Mouse (Mus musculus): ENCODE measurements around the gene H2-T22.

DNA sequence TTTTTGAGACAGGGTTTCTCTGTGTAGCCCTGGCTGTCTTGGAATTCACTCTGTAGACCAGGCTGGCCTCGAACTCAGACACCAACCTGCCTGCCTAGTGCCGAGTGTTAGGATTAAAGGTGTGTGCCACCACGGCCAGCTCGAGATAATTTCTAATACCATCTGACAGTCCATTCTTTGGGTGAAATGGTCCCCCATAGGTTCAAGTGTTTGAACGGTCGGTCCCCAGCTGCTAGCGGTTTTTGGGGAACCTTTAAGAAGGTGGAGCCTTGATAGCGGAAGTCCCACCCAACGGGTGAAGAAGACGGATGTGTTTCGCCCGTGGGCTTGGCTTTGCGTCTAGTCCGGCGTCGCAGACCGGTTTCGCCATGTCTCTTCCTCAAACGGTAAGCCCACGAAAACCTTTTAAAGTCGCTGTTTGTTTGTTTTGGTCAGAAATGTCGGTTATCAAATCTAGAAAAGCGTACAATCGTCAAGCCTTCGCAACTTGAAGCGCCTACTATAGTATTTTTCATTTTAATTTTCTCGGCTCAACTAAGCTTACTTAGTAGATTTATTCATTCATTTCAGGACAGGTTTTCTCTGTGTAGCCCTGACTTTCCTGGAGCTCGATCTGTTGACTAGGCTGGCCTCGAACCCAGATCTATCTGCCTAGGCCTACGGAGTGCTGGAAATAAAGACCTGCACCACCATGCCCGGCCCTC is 48.2 kb downstream of the H2-T22 start:
- TF ChIP-seq CTCF (IDR thresholded peaks at IDR 0.05; ENCODE audit: low read depth) (no peak), EP300 (IDR thresholded peaks at IDR 0.05; ENCODE audit: low read depth) (no peak)

Measured in liver, embryonic 14.5 days (tissue).